Mouse (Mus musculus): ENCODE measurements around the gene Cd6. TPM values are rescaled to one million over a fixed set of nuclear protein-coding genes. Genes with fewer than 3 reads are reported as not detected.

Gene Cd6
- total RNA-seq, 2 experiments from 2014 or later: 0.41 to 3.6 TPM

DNA sequence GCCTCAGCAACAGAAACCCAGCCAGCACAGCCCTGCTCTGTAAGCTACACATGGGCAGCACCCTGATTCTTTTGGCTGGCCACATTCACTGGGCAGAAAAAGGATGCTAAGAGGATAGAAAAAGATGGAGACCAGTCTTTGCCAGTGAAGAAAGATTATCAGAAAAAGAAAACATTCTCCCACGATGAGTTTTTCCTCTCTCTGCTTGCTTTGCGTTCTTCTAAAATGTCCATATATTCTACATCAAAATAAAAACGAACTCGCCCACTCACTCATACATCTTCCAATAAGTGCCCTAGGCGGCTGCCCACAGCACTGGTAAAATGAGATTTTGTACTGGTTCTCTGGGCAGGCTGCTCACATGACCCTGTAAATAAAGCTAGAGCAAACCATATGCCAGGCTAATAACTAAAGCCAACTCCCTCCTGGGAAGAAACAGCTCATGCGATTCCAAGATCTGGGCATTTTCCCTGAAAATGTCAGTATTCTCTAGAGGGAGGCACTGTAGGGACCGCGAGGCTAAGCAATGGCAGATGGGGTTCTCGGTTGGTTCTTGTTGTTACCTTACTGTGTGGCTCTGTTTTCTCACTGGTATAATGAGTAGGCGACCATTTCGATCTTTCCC lies 24.1 kb downstream of the Cd6 start:
- intact Hi-C loops (cut with DNase I): no loop called here
- DNase-seq: no peak

DNA sequence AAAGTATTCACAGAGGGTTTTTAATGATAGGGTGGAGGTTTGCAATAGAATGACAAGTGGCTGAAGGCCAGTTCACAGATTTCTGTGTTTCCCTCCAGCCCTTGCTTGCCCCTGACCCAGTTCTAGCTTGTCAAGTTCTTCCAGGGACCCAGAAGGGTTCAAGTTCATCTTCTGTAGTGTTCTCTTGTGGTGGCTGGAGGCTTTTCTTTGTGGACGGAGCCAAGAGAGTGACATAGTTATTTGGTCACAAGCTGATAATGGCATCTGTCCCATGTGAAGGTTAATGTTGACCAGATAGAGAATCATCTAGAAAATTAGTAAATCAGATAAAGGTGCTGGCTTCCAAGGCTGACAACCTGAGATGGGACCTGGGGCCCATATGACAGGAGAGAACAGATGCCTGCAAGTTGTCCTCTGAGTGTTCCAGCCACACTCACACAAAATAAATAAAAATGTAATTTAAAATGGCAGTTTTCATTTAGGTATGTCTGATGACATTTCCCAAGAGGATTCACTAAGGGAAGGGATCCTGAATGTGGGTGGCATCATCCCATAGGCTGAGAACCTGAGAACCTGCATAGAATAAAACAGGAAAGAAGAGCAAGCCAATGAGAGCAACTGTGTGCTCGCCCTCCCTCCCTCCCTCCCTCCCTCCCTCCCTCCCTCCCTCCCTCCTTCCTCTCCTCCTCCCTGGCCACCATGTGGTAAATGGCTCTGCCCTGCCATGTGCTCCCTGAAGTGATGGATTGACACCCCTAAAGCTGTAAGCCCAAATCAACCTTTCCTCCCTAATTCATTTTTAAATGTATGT lies 24.8 kb downstream of the Cd6 start:
- no peak for DNase-seq
- intact Hi-C loops (cut with DNase I): no loop called here

DNA sequence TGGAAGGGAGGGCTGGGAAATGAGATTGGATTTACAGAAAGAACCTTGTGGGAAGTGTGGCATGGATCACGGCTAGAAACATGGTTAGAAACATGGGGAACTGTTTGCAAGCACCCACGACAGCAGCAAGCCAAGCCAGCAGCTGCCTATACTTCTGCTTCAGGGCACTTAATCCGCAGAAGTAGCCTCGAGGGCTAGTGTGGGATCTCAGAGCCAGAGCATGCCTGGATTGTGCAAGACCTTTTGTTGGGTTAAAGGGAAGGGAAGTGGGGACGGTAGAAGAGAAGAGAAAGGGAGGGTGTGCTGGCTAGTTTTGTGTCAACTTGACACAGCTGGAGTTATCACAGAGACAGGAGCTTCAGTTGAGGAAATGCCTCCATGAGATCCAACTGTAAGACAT lies 26.1 kb downstream of the Cd6 start:
- no peak for DNase-seq
- intact Hi-C loops (cut with DNase I): no loop called here

- DNase-seq: no peak
- intact Hi-C loops (cut with DNase I): no loop called here
These were observed 28.0 kb downstream of the Cd6 start for GRCm38 (mm10) chr19:10801906-10802305.

GRCm38 (mm10) chr19:10801070-10801469 lies 28.8 kb downstream of the Cd6 start:
- no peak for DNase-seq
- intact Hi-C loops (cut with DNase I): no loop called here

GRCm38 (mm10) chr19:10799155-10799554 lies 30.7 kb downstream of the Cd6 start:
- no peak for DNase-seq
- intact Hi-C loops (cut with DNase I): no loop called here

DNA sequence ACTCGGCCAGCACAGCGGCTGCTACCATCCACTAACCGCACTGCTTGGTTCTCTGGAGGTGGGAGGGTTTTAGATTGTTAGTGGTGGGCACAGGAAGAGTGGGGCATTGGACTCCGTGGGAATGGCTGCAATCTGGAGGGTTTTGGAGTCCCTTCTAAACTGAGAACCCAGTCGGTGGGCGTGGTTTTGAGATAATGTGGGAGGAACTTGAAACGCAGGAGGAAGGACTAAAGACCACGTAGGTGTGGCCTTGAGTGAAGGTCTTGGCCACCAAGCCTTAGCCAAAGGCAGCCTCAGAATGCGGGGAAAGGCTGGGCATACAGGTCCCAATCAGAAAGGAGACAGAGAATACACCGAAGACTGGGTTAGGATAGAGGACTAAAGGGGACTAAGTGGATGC lies 31.3 kb downstream of the Cd6 start:
- intact Hi-C loops (cut with DNase I): no loop called here
- no peak for DNase-seq

- intact Hi-C loops (cut with DNase I): no loop called here
- no peak for DNase-seq
These were observed 34.9 kb downstream of the Cd6 start for GRCm38 (mm10) chr19:10794916-10795315.

DNA sequence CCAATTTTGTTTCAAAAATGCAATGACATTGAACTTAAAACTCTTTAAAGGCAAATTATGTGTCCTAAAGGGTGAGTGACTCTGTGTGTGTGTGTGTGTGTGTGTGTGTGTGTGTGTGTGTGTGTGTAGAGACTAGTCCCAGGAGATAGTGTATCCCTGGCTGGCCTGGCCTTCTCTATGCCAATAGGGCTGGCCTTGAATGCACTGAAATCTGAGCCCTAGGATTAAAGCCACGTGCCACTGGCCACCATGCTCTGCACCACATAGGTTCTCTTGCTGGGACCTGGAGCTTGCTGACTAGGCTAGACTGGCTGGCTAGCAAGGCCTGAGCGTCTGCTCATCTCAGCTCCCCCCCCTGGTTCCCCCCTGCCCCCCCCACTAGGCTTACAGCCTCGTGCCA lies 36.8 kb downstream of the Cd6 start:
- intact Hi-C loops (cut with DNase I): no loop called here
- no peak for DNase-seq

DNA sequence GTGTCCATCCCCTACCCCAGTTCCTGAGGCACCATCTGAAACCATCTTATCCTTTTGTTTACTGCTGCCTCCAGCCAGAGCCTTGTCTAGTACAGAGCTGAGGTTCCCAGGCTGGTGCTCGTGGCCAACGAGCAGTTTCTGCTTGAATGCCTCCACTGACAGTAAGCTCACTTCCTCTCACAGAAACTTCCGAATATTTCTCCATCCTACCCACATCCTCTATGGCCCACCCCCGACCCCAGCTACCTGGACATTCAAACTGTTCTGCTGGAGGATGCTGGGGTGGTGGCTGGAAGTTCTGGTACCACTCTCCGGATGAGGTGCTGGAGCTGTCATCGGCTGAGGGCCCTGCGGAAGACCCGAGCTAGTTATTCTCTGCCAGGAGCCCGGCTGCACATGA lies 39.5 kb downstream of the Cd6 start:
- DNase-seq: no peak
- intact Hi-C loops (cut with DNase I): no loop called here

GRCm38 (mm10) chr19:10788242-10788641 lies 41.6 kb downstream of the Cd6 start:
- intact Hi-C loops (cut with DNase I): no loop called here
- no peak for DNase-seq

GRCm38 (mm10) chr19:10787406-10787805 lies 42.5 kb downstream of the Cd6 start:
- no peak for DNase-seq
- intact Hi-C loops (cut with DNase I): no loop called here

DNA sequence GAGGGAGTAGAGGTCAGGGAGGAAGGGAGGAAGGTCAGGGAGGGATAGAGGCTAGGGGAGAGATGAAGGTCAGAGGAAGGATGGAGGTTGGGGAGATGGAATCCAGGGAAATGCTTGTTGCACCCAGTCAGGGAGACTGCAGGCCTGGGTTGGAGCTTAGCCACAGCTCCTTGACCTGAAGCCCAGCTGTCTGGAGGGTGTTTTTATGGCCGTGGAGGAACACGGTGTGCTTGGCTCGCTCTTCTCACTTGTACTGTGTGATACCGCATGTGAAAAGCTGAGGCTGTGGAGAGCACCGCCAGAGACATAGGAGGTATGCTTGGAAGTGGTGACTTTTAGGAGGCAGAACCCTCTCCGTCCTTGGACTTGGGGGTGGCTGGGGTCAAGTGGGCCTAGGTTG lies 43.1 kb downstream of the Cd6 start:
- peak in 1 of 2 experiments; percentile 29 for DNase-seq

DNA sequence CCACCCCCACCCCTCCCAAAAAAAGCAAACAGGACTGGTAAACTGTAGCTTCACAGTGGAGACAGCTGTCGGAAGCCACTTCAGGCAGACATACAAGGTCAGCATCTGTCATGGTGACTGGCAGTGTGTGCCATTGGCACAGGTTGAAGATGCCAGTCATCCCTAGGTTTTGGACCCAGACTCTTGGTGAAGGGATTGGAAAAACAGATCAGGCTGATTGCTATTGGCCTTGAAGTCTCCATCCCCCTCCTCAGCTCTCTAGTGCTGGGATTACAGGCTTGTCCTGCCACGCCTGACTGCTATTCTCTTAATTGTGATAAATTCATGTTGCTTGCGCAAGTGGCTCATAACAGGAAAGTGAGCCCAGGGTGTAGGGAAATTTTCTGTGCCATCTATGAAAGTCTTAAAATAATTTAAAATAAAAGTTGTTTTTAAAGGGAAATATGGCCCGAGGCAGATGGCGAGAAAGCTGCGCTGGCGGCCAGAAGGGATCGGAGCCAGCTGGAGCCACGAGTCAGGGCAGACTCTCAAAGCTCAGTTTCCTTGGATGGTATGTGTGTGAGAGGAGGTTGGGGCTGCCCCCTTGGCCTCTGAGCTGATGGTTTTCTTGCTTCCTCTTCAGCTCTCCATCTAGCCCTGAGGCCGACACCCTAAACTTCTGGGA lies 44.9 kb downstream of the Cd6 start:
- intact Hi-C loops (cut with DNase I): no loop called here
- DNase-seq: no peak

More for the DNA sequence above, 43.1 kb downstream of the Cd6 start:
- intact Hi-C loops (cut with DNase I): no loop called here

- intact Hi-C loops (cut with DNase I): no loop called here
- DNase-seq: no peak
These were observed 45.8 kb downstream of the Cd6 start for GRCm38 (mm10) chr19:10784061-10784460.

GRCm38 (mm10) chr19:10783168-10783567 lies 46.7 kb downstream of the Cd6 start:
- no peak for DNase-seq
- intact Hi-C loops (cut with DNase I): no loop called here

DNA sequence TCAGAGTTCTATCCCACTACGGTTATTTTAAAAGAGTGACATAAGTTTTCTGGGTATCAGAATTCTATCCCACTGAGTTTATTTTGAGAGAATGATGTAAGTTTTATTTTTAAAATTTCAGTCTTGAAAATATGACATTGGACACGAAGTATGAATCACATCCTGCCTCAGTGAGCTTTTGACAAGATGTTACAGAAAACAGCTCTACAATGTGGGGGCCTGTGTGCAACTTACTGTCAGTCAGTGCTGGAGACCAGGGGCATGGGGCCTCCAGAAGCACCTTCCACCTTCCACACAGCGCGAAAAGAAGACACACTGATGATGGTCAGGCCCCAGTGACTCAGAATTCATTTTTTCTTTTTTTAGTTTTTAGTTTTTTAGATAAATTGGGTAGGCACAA lies 48.2 kb downstream of the Cd6 start:
- intact Hi-C loops (cut with DNase I): no loop called here
- no peak for DNase-seq

DNA sequence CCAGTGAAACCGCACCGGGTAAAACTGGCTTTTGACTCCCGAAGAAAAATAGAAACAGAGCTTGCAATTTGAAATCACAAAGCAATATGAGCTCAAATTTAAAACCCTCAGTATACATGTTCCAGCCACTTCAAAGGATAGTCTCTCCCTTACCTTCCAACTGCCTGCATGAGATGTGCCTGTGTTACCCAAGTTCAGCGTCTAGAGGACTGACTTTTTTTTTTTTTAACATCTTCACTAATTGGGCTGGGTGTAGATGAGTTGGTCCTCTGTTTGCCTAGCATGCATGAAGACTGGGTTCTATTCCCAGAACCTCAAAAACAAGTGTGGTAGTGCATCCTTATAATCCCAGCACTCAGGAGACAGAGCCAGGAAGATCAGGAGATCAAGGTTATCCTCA lies 53.0 kb downstream of the Cd6 start:
- intact Hi-C loops (cut with DNase I): no loop called here

DNA sequence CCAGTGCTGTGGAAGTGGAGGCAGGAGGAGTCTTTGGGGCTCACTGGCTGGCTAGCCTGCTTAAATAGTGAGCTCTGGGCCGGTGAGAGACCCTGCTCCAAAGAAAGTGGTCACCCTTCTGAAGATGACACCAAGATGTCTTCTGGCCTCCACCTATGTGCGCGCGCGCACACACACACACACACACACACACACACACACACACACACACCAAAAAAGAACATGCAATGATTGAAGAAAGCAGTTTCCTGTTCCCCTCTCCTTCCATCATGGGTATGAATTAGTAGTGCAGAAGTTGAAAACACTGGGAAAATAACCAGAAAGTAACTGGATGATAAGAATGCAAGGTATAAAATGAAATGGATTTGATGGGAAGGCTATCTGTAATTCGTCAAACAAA lies 55.7 kb downstream of the Cd6 start:
- intact Hi-C loops (cut with DNase I): no loop called here
- no peak for DNase-seq

More for the DNA sequence above, 53.0 kb downstream of the Cd6 start:
- no peak for DNase-seq

DNA sequence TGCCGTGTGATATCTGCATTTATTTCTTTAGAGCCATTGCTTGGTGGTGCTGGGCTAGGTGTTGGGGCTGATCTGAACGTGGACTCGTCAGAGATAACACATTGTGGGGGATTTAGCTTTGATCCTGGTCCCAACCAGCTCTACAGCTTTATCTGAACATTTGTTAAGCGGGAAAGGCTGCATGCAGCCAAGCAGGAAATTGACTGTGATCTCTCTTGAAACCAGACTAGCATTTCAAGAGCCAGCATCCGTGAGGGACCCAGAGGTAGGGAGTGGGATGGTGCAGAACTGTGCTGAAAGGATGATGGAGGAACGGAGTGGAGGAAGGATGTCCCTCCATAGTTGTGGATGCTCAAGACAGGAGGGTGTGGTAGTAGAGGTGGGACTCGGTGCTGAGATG lies 56.5 kb downstream of the Cd6 start:
- intact Hi-C loops (cut with DNase I): no loop called here
- no peak for DNase-seq

- DNase-seq: no peak
- intact Hi-C loops (cut with DNase I): no loop called here
These were observed 57.0 kb downstream of the Cd6 start for GRCm38 (mm10) chr19:10772866-10773265.

GRCm38 (mm10) chr19:10771995-10772394 lies 57.9 kb downstream of the Cd6 start:
- no peak for DNase-seq
- intact Hi-C loops (cut with DNase I): no loop called here

Data from heart, postnatal 14 days (tissue).